Mouse (Mus musculus): ENCODE results near the gene Cage1.

DNA sequence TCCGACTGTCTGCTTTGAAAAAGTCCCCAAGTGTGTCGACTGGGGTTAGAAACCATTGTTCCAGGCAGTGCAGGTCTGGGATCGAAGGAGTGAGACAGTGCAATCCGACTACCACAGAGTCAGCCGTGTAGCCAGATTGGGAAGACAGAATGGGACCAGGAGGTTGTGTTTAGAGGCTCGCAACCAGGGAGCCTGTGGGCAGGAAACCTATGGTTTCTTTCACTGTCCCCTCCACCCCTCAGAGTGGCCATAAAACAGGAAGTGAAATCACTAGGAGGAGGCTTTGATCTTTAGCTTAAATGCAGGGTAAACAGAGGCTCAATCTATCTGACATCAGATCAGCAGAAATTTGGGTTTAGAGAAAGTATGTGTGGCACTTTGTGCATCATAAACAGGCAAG is 42.0 kb upstream of the Cage1 start:
- no peak for TF ChIP-seq CTCF (IDR thresholded peaks at IDR 0.05; ENCODE audit: low read depth)
- no peak for TF ChIP-seq EP300 (IDR thresholded peaks at IDR 0.05; ENCODE audit: low read depth)
